Mouse (Mus musculus) small intestine, adult 2 months (tissue): Measurements from ENCODE around the gene Mitd1.

Source experiments
- CTCF ChIP-seq: fragments of 200-500 bp; IDR thresholded peaks from 2 replicates; pipeline ENCODE4 v1.5.1; 2012; ENCODE audit warnings: low read depth, mild to moderate bottlenecking, control low read depth, inconsistent platforms, low read length, moderate library complexity, mixed read lengths; ENCODE audit not compliant: insufficient replicate concordance, insufficient read length; ENCODE audit errors: extremely low read depth
- POLR2A ChIP-seq: fragments of 200-500 bp; IDR thresholded peaks from 2 replicates; pipeline ENCODE4 v1.6.1; 2012; ENCODE audit warnings: low read depth, mild to moderate bottlenecking, control low read depth, inconsistent platforms, low read length, moderate library complexity

GRCm38 (mm10) chr1:37891400-37891799, 1.2 kb upstream of the Mitd1 start:
- TF ChIP-seq CTCF, result no peak
- no peak for TF ChIP-seq POLR2A
